14 mouse cellular contexts compared by ENCODE assay signal in the genomic region with DNA sequence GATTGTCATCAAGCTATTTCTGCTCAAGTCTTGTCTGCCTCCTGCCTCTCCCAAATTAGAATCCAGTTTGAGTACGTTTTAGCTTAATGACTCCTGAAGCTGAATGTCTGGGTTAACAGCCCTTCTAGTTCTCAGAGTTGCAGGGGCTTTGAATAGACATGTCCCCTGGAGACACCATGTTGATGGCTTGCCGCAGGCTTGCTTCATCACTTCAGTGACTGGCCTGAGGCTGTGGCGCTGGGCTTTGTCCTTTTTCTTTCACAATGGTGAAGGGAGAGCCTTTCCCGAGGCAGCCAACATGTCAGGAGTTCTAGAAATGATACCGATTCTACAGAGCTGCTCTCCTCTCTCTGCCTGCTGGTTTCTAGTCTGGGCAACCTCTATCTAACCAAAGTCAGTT. TPM values are rescaled to one million over a fixed set of nuclear protein-coding genes. Genes with fewer than 3 reads are reported as not detected.
DNase-seq lines count a peak whose midpoint lies in the region; ATAC-seq and TF ChIP-seq lines count a peak whose summit lies in the region.
"Had no signal": no experiment of that assay in that cellular context is flagged by ENCODE, and none has a peak within 500 bp of the region (broad histone marks: within the 10 kb centered on the region; RNA-seq: fewer than 3 reads in every experiment).

No protein-coding gene starts in this region.

- peaks cover 23% of the 10 kb centered on the region; the same call in 1 of the 2 replicates for H3K4me1 ChIP-seq in midbrain, embryonic 14.5 days (ENCODE audit: control insufficient read depth, insufficient read depth, low read length)
- H3K4me1 ChIP-seq in midbrain, embryonic 13.5 days (replicated peaks): peaks cover 46% of the 10 kb centered on the region
- H3K4me1 ChIP-seq in hindbrain, postnatal 0 days (ENCODE audit: insufficient read depth, low read length): 0 out of 2 replicates have a peak, but pooled peaks cover 6% of the 10 kb centered on the region

- DNase-seq in gastrocnemius, adult 2 months: no peak
- DNase-seq in gastrocnemius, adult 18-20 months (ENCODE audit: low spot score): no peak
- DNase-seq in midbrain, embryonic 14.5 days: peak; percentile 66
- DNase-seq in embryo, embryonic 10.5 days (ENCODE audit: low spot score): peak; percentile 14
- DNase-seq in hindbrain, postnatal 0 days (ENCODE audit: low spot score): peak; percentile 27
- no peak for DNase-seq in layer of hippocampus, postnatal 25 days (ENCODE audit: extremely low spot score in 1 of 2, low spot score in 1 of 2)
- DNase-seq: adrenal gland, adult 8-10 months; cerebellum, adult 8-10 months; left cerebral cortex, postnatal 4 days had no signal

- intact Hi-C loops in gastrocnemius, adult 2 months (cut with DNase I): no loop called here

- TF ChIP-seq CTCF in gastrocnemius, adult 2 months (IDR thresholded peaks at IDR 0.05): no peak
- no peak for TF ChIP-seq CTCF in hindbrain, postnatal 0 days (IDR thresholded peaks at IDR 0.05; ENCODE audit: low read depth)

- no peak overlapping the region for H3K4me3 ChIP-seq in gastrocnemius, adult 2 months
- H3K4me3 ChIP-seq in midbrain, embryonic 14.5 days (replicated peaks; ENCODE audit: low read depth, low read length): no peak overlapping the region
- no peak overlapping the region for H3K4me3 ChIP-seq in midbrain, embryonic 13.5 days (replicated peaks)
- H3K4me3 ChIP-seq in hindbrain, postnatal 0 days (ENCODE audit: low read length): no peak overlapping the region
- H3K4me3 ChIP-seq: lung, embryonic 15.5 days had no signal

- no peak overlapping the region for H3K9ac ChIP-seq in midbrain, embryonic 14.5 days (replicated peaks; ENCODE audit: low read length)
- H3K9ac ChIP-seq in midbrain, embryonic 13.5 days (replicated peaks): no peak overlapping the region
- H3K9ac ChIP-seq in hindbrain, postnatal 0 days (replicated peaks; ENCODE audit: low read length): no peak overlapping the region
- H3K9ac ChIP-seq: lung, embryonic 15.5 days had no signal

- H3K27ac ChIP-seq in gastrocnemius, adult 2 months: peak overlapping the region; percentile 77
- no peak overlapping the region for H3K27ac ChIP-seq in midbrain, embryonic 14.5 days (replicated peaks; ENCODE audit: low read depth, low read length)
- no peak overlapping the region for H3K27ac ChIP-seq in midbrain, embryonic 13.5 days
- H3K27ac ChIP-seq in hindbrain, postnatal 0 days: no peak overlapping the region
- H3K27ac ChIP-seq: lung, embryonic 15.5 days had no signal

- ATAC-seq in midbrain, embryonic 14.5 days (ENCODE audit: low FRiP score, low TSS enrichment): no peak
- ATAC-seq in midbrain, embryonic 13.5 days: no peak
- ATAC-seq in hindbrain, postnatal 0 days: no peak
- no peak for ATAC-seq in activated CD4-positive, CD25-positive, alpha-beta regulatory T cell, adult 4 months

- no peaks in the 10 kb centered on the region for H3K36me3 ChIP-seq in midbrain, embryonic 14.5 days (ENCODE audit: control insufficient read depth, insufficient read depth, low read length)
- H3K36me3 ChIP-seq in midbrain, embryonic 13.5 days: no peaks in the 10 kb centered on the region
- no peaks in the 10 kb centered on the region for H3K36me3 ChIP-seq in hindbrain, postnatal 0 days (ENCODE audit: insufficient read depth, low read length)
- H3K36me3 ChIP-seq: lung, embryonic 15.5 days had no signal

- H3K4me2 ChIP-seq in midbrain, embryonic 14.5 days (ENCODE audit: low read length): no peak overlapping the region
- H3K4me2 ChIP-seq in midbrain, embryonic 13.5 days (replicated peaks): no peak overlapping the region
- no peak overlapping the region for H3K4me2 ChIP-seq in hindbrain, postnatal 0 days (ENCODE audit: low read depth, low read length)
- H3K4me2 ChIP-seq: liver, embryonic 11.5 days; lung, embryonic 15.5 days had no signal

- no peaks in the 10 kb centered on the region for H3K27me3 ChIP-seq in midbrain, embryonic 14.5 days (ENCODE audit: control insufficient read depth, insufficient read depth, low read length)
- H3K27me3 ChIP-seq in midbrain, embryonic 13.5 days: no peaks in the 10 kb centered on the region
- H3K27me3 ChIP-seq in hindbrain, postnatal 0 days (ENCODE audit: insufficient read depth, low read length): no peaks in the 10 kb centered on the region
- H3K27me3 ChIP-seq: lung, embryonic 15.5 days had no signal

- H3K9me3 ChIP-seq in midbrain, embryonic 14.5 days (ENCODE audit: control insufficient read depth, low read length): no peaks in the 10 kb centered on the region
- no peaks in the 10 kb centered on the region for H3K9me3 ChIP-seq in midbrain, embryonic 13.5 days
- no peaks in the 10 kb centered on the region for H3K9me3 ChIP-seq in hindbrain, postnatal 0 days (ENCODE audit: low read length)
- H3K9me3 ChIP-seq: G1E; lung, embryonic 15.5 days had no signal

- WGBS in midbrain, embryonic 14.5 days: 9% methylated on average over 5 of the region's 5 CpGs
- 19% methylated on average over 5 of the region's 5 CpGs for WGBS in midbrain, embryonic 13.5 days
- 21% methylated on average over 5 of the region's 5 CpGs for WGBS in hindbrain, postnatal 0 days

RNA-seq across cellular contexts. Expression of a gene that starts 30.6 kb away (rescaled TPM):
- 10 to 100 TPM; 18.5 to 24.8 TPM for total RNA-seq in gastrocnemius, adult 2 months (2021)
- 10 to 100 TPM; 20.2 to 20.5 TPM for total RNA-seq in gastrocnemius, adult 18-20 months (2021)
- 34.0 and 35.1 TPM in 2 replicates for polyA plus RNA-seq in midbrain, embryonic 14.5 days (2014; fragmentation: Nextera tagmentation; extraction: Ambion mirVana)
- 30.3 and 31.7 TPM in 2 replicates for polyA plus RNA-seq in midbrain, embryonic 13.5 days (2015; fragmentation: Nextera tagmentation; extraction: Ambion mirVana)
- total RNA-seq in hindbrain, postnatal 0 days (2014; rRNA removed): 56.4 and 64.9 TPM in 2 replicates
- 18.3 and 19.7 TPM in 2 replicates for polyA plus RNA-seq in hindbrain, postnatal 0 days (2015; fragmentation: Nextera tagmentation; extraction: Ambion mirVana)
- polyA plus RNA-seq in activated CD4-positive, CD25-positive, alpha-beta regulatory T cell, adult 4 months (2017; shearing (Covaris generic)): 10 to 100 TPM; 14.3 to 16.8 TPM
- total RNA-seq in layer of hippocampus, postnatal 25 days (2021): 10 to 100 TPM; 53.8 to 76.8 TPM

Comparison
In these comparisons a context has a peak if more than half of its experiments do, and no peak if none do; other contexts are left out.
1. DNase-seq: peak in midbrain, embryonic 14.5 days (single experiment), embryo, embryonic 10.5 days (single experiment) and hindbrain, postnatal 0 days (single experiment); none in gastrocnemius, adult 2 months (single experiment), gastrocnemius, adult 18-20 months (single experiment) and layer of hippocampus, postnatal 25 days (0 of 2).